Mouse (Mus musculus) midbrain, postnatal 0 days (tissue): Measurements from ENCODE around the gene B4galnt4. TPM values are rescaled to one million over a fixed set of nuclear protein-coding genes. Genes with fewer than 3 reads are reported as not detected.

ENCODE experiments used
- ATAC-seq: fragments of 200-750 bp; cut with Nextera tagmentation; 2 replicates; pipeline ENCODE4 v1.8.0; 2017; ENCODE audit warnings: moderate number of reproducible peaks, mild to moderate bottlenecking, moderate TSS enrichment, moderate library complexity; ENCODE audit not compliant: low FRiP score
- DNase-seq: peaks from one replicate; pipeline ENCODE4 v3.0.0-alpha.2; 2015; ENCODE audit warnings: low spot score
- H3K27ac ChIP-seq: fragments of 300-500 bp; sonication (generic); 2 replicates; pipeline ENCODE4 v1.5.1; 2014; ENCODE audit warnings: low read depth, mild to moderate bottlenecking, low read length, mixed read lengths
- H3K27me3 ChIP-seq: fragments of 300-500 bp; sonication (generic); 2 replicates; pipeline ENCODE4 v1.6.1; 2014; ENCODE audit warnings: low read length, control low read depth, mixed read lengths; ENCODE audit not compliant: insufficient read depth
- H3K36me3 ChIP-seq: fragments of 300-500 bp; sonication (generic); 2 replicates; pipeline ENCODE4 v1.6.1; 2014; ENCODE audit warnings: low read length, control low read depth, mixed read lengths; ENCODE audit not compliant: insufficient read depth
- H3K4me1 ChIP-seq: fragments of 300-500 bp; sonication (generic); 2 replicates; pipeline ENCODE4 v1.6.1; 2014; ENCODE audit warnings: mild to moderate bottlenecking, control low read depth, antibody characterized with exemption, low read length, mixed read lengths; ENCODE audit not compliant: insufficient read depth
- H3K4me2 ChIP-seq: fragments of 300-500 bp; sonication (generic); 2 replicates; pipeline ENCODE4 v1.6.1; 2014; ENCODE audit warnings: low read depth, mild to moderate bottlenecking, low read length, mixed read lengths; ENCODE audit not compliant: poor library complexity, severe bottlenecking
- H3K4me3 ChIP-seq: fragments of 300-500 bp; sonication (generic); 2 replicates; pipeline ENCODE4 v1.5.1; 2014; ENCODE audit warnings: low read depth, mild to moderate bottlenecking, low read length, moderate library complexity
- H3K9ac ChIP-seq: fragments of 300-500 bp; sonication (generic); replicated peaks from 2 replicates; pipeline ENCODE4 v1.6.1; 2014; ENCODE audit warnings: mild to moderate bottlenecking, low read length, moderate library complexity, mixed read lengths; ENCODE audit not compliant: poor library complexity, severe bottlenecking
- H3K9me3 ChIP-seq: fragments of 300-500 bp; sonication (generic); 2 replicates; pipeline ENCODE4 v1.6.1; 2016; ENCODE audit warnings: low read length, control low read depth
- CTCF ChIP-seq: IDR thresholded peaks from 2 replicates; pipeline ENCODE4 v1.5.1; 2016; ENCODE audit warnings: antibody characterized with exemption, mild to moderate bottlenecking
- WGBS: fragments of 180-500 bp; shearing (Covaris S2); extraction: QIAGEN DNeasy Blood & Tissue Kit; methylation state at CpG from one replicate; pipeline ENCODE4 v1.1.7; 2014; 5-methylcytosine and 5-hydroxymethylcytosine counted together
- polyA plus RNA-seq: library from polyadenylated mRNA; unstranded; fragments of >200 nt; fragmentation: Nextera tagmentation; extraction: Ambion mirVana; gene quantifications from 2 replicates; pipeline ENCODE4 v1.2.1, GENCODE M21; 2015
- total RNA-seq: library from RNA; depleted of rRNA; stranded (reverse); fragments of >200 nt; gene quantifications from 2 replicates; pipeline ENCODE4 v1.2.3, GENCODE M21; 2014

B4galnt4 gene
- total and polyA plus RNA-seq, 2 experiments from 2014 or later = 53.9 to 133 TPM

- WGBS = 82% methylated on average over 4 of the region's 4 CpGs
- Histone ChIP-seq H3K9ac (no peak overlapping the region), H3K27me3 (no peaks in the 10 kb centered on the region), H3K9me3 (no peaks in the 10 kb centered on the region), H3K4me2 (no peak overlapping the region), H3K27ac (no peak overlapping the region), H3K4me3 (no peak overlapping the region), H3K36me3 (no peaks in the 10 kb centered on the region), H3K4me1 (peaks cover 7% of the 10 kb centered on the region; the same call in 1 of the 2 replicates)
- ATAC-seq (no peak), DNase-seq (no peak)
- TF ChIP-seq CTCF = no peak
These were observed 12.9 kb downstream of the B4galnt4 start for GRCm38 (mm10) chr7:141073782-141074181.

GRCm38 (mm10) chr7:141077841-141078240 is 16.9 kb downstream of the B4galnt4 start, which contains the start of gene Pkp3:
Pkp3 (plus strand) TSS chr7:141078218.
- ATAC-seq = no peak
- Histone ChIP-seq H3K36me3 (no peaks in the 10 kb centered on the region), H3K4me1 (no peaks in the 10 kb centered on the region), H3K9me3 (no peaks in the 10 kb centered on the region), H3K9ac (no peak within 1 kb of the TSS), H3K27me3 (no peaks in the 10 kb centered on the region), H3K4me2 (no peak within 1 kb of the TSS), H3K27ac (no peak within 1 kb of the TSS), H3K4me3 (no peak within 1 kb of the TSS)
- no peak for DNase-seq
- 93% methylated on average over 15 of the region's 15 CpGs for WGBS
- TF ChIP-seq CTCF = no peak

DNA sequence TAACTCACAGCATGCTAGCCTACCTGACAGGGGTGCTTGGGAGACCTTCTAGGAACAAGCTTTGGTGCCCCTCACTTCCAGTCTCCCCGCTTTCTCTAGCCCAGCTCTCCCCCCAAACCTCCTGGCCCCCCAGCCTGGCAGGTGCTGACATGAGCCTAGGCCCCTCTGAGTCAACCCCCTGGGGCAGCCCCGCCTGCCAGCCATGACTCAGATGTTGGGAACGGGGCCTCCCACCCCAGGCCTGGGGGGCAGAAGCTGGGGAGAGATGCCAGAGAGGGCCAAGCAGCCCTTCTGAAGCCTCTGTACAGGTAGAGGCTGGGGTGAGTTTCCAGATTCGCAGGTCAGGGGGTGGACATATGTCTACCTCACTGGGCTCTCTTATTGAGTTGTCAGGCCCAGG is 18.0 kb downstream of the B4galnt4 start:
- H3K4me1 ChIP-seq = no peaks in the 10 kb centered on the region
- ATAC-seq (no peak), DNase-seq (no peak)
- no peaks in the 10 kb centered on the region for H3K36me3 ChIP-seq
- H3K9me3 ChIP-seq = no peaks in the 10 kb centered on the region
- no peak overlapping the region for H3K9ac ChIP-seq
- TF ChIP-seq CTCF = no peak
- no peaks in the 10 kb centered on the region for H3K27me3 ChIP-seq
- no peak overlapping the region for H3K4me2 ChIP-seq
- H3K27ac ChIP-seq = no peak overlapping the region
- WGBS = 80% methylated on average over 4 of the region's 4 CpGs
- H3K4me3 ChIP-seq = no peak overlapping the region

- Histone ChIP-seq H3K4me2 (no peak overlapping the region), H3K4me1 (no peaks in the 10 kb centered on the region), H3K4me3 (no peak overlapping the region), H3K36me3 (no peaks in the 10 kb centered on the region), H3K9ac (no peak overlapping the region), H3K27ac (no peak overlapping the region), H3K27me3 (no peaks in the 10 kb centered on the region), H3K9me3 (no peaks in the 10 kb centered on the region)
- DNase-seq = no peak
- ATAC-seq = no peak
- TF ChIP-seq CTCF = no peak
- WGBS = 33% methylated on average over 34 of the region's 34 CpGs
These were observed 18.9 kb downstream of the B4galnt4 start for GRCm38 (mm10) chr7:141079481-141080449.

GRCm38 (mm10) chr7:141087894-141088293 is 27.0 kb downstream of the B4galnt4 start:
- Histone ChIP-seq H3K9me3 (no peaks in the 10 kb centered on the region), H3K9ac (no peak overlapping the region), H3K4me3 (no peak overlapping the region), H3K36me3 (no peaks in the 10 kb centered on the region), H3K27me3 (peaks cover 25% of the 10 kb centered on the region), H3K4me1 (no peaks in the 10 kb centered on the region), H3K4me2 (no peak overlapping the region), H3K27ac (no peak overlapping the region)
- DNase-seq (no peak), ATAC-seq (no peak)
- 54% methylated on average over 8 of the region's 8 CpGs for WGBS
- TF ChIP-seq CTCF = no peak

DNA sequence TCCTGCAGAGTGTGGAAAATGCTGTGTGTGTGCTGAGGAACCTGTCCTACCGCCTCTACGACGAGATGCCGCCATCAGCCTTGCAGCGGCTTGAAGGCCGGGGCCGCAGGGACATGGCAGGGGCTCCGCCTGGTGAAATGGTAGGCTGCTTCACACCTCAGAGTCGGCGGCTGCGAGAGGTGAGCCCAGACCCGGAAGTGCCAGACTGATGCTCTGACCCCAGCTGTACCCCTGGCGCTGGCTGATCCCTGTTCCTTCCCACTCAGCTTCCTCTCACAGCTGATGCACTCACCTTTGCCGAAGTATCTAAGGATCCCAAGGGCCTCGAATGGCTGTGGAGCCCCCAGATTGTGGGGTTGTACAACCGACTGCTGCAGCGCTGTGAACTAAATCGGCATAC is 27.6 kb downstream of the B4galnt4 start:
- H3K27me3 ChIP-seq = peaks cover 28% of the 10 kb centered on the region
- DNase-seq (no peak), ATAC-seq (no peak)
- no peak overlapping the region for H3K9ac ChIP-seq
- TF ChIP-seq CTCF = no peak
- H3K4me3 ChIP-seq = no peak overlapping the region
- no peak overlapping the region for H3K27ac ChIP-seq
- H3K4me1 ChIP-seq = no peaks in the 10 kb centered on the region
- no peaks in the 10 kb centered on the region for H3K36me3 ChIP-seq
- H3K9me3 ChIP-seq = no peaks in the 10 kb centered on the region
- 24% methylated on average over 18 of the region's 18 CpGs for WGBS
- H3K4me2 ChIP-seq = no peak overlapping the region
